Mouse (Mus musculus): Measurements from ENCODE around the gene Vmn1r189. TPM values are rescaled to one million over a fixed set of nuclear protein-coding genes. Genes with fewer than 3 reads are reported as not detected.

Gene Vmn1r189
- total and polyA plus RNA-seq, 2 experiments, result not detected

DNA sequence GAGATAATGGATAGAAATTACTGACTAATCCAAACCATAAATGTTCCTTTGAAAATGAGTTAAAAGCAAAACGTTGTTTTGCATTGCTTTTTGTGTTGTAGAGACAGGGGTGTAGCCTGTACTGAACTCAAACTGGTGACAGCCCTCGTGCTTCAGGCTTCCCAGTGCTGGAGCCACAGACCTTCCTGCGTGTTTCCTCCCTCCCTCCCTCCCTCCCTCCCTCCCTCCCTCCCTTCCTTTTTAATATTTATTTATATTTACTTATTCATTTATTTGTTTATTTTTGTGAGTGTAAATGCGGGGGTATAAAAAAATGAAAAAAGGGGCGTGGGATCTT lies 54.1 kb downstream of the Vmn1r189 start:
- no peak overlapping the region for H3K9ac ChIP-seq (ENCODE audit: low read depth, low read length)
- 16% methylated on average over 5 of the region's 5 CpGs for WGBS
- no peak overlapping the region for H3K27ac ChIP-seq (replicated peaks; ENCODE audit: insufficient read depth, low read depth, low read length)
- H3K4me1 ChIP-seq (ENCODE audit: control insufficient read depth, insufficient read depth, low read length), result peaks cover 5% of the 10 kb centered on the region; the same call in 1 of the 2 replicates
- no peak for TF ChIP-seq POLR2A (IDR thresholded peaks at IDR 0.05; ENCODE audit: extremely low read depth, insufficient read depth, low read length)
- TF ChIP-seq CTCF (IDR thresholded peaks at IDR 0.05; ENCODE audit: low read depth, low read length), result no peak
- no peaks in the 10 kb centered on the region for H3K36me3 ChIP-seq (ENCODE audit: control insufficient read depth, insufficient read depth, low read length)
- DNase-seq (ENCODE audit: extremely low read depth, low read depth, low spot score), result no peak
- no peak overlapping the region for H3K4me3 ChIP-seq (ENCODE audit: insufficient read depth, low read depth, low read length)
- no peaks in the 10 kb centered on the region for H3K79me2 ChIP-seq (ENCODE audit: control insufficient read depth, insufficient read depth, low read length)
- no peaks in the 10 kb centered on the region for H3K27me3 ChIP-seq (ENCODE audit: control insufficient read depth, insufficient read depth, low read length)

- Histone ChIP-seq H3K27me3 (ENCODE audit: control insufficient read depth, insufficient read depth, low read length) (no peaks in the 10 kb centered on the region), H3K4me3 (ENCODE audit: insufficient read depth, low read depth, low read length) (peak overlapping the region; percentile 47), H3K79me2 (ENCODE audit: control insufficient read depth, insufficient read depth, low read length) (no peaks in the 10 kb centered on the region), H3K4me1 (ENCODE audit: control insufficient read depth, insufficient read depth, low read length) (peaks cover 5% of the 10 kb centered on the region; the same call in 1 of the 2 replicates), H3K36me3 (ENCODE audit: control insufficient read depth, insufficient read depth, low read length) (no peaks in the 10 kb centered on the region), H3K9ac (ENCODE audit: low read depth, low read length) (peak overlapping the region; percentile 37), H3K27ac (replicated peaks; ENCODE audit: insufficient read depth, low read depth, low read length) (0 out of 2 replicates have a peak overlapping the region, but pooled peaks have one; percentile 8)
- peak; percentile 73 for DNase-seq (ENCODE audit: extremely low read depth, low read depth, low spot score)
- TF ChIP-seq POLR2A (IDR thresholded peaks at IDR 0.05; ENCODE audit: extremely low read depth, insufficient read depth, low read length) (no peak), CTCF (IDR thresholded peaks at IDR 0.05; ENCODE audit: low read depth, low read length) (peak; percentile 77)
- WGBS, result under 1% methylated on average over 52 of the region's 52 CpGs
Measured at GRCm38 (mm10) chr13:22050591-22051522, 54.8 kb downstream of the Vmn1r189 start.

Other genes starting within 250 kb of the Vmn1r189 start
- gene Zfp184, start 160.7 kb downstream of the Vmn1r189 start, total RNA-seq (2014; rRNA removed), result 0.18 and 0.60 TPM in 2 replicates
- 0.07 and 0.11 TPM in 2 replicates for gene Zfp184, start 160.7 kb downstream of the Vmn1r189 start, polyA plus RNA-seq (2012; rRNA removed)
- not detected in 2 replicates for gene Pom121l2, start 124.6 kb downstream of the Vmn1r189 start, total RNA-seq (2014; rRNA removed)
- not detected in 2 replicates for gene Pom121l2, start 124.6 kb downstream of the Vmn1r189 start, polyA plus RNA-seq (2012; rRNA removed)
- not detected in 2 replicates for gene Prss16, start 96.1 kb downstream of the Vmn1r189 start, total RNA-seq (2014; rRNA removed)
- 0.12 TPM in 1 of 2 replicates, not detected in the other for gene Prss16, start 96.1 kb downstream of the Vmn1r189 start, polyA plus RNA-seq (2012; rRNA removed)
- gene Hist1h2ah, start 70.3 kb downstream of the Vmn1r189 start, total RNA-seq (2014; rRNA removed), result 1.8 and 2.6 TPM in 2 replicates
- not detected in 2 replicates for gene Hist1h2ah, start 70.3 kb downstream of the Vmn1r189 start, polyA plus RNA-seq (2012; rRNA removed)
- gene Hist1h2bk, start 70.0 kb downstream of the Vmn1r189 start, total RNA-seq (2014; rRNA removed), result 15.6 and 28.1 TPM in 2 replicates
- gene Hist1h2bk, start 70.0 kb downstream of the Vmn1r189 start, polyA plus RNA-seq (2012; rRNA removed), result 0.46 and 0.48 TPM in 2 replicates
- gene Hist1h4i, start 64.5 kb downstream of the Vmn1r189 start, total RNA-seq (2014; rRNA removed), result 6.8 and 9.2 TPM in 2 replicates
- 5.2 and 12.3 TPM in 2 replicates for gene Hist1h4i, start 64.5 kb downstream of the Vmn1r189 start, polyA plus RNA-seq (2012; rRNA removed)
- 11.1 and 22.4 TPM in 2 replicates for gene Hist1h2ag, start 62.9 kb downstream of the Vmn1r189 start, total RNA-seq (2014; rRNA removed)
- gene Hist1h2ag, start 62.9 kb downstream of the Vmn1r189 start, polyA plus RNA-seq (2012; rRNA removed), result 0.55 TPM in 1 of 2 replicates, not detected in the other
- gene Hist1h2bj, start 62.6 kb downstream of the Vmn1r189 start, total RNA-seq (2014; rRNA removed), result 10.7 and 16.8 TPM in 2 replicates
- 0.29 TPM in 1 of 2 replicates, not detected in the other for gene Hist1h2bj, start 62.6 kb downstream of the Vmn1r189 start, polyA plus RNA-seq (2012; rRNA removed)
- gene Vmn1r188, start 21.4 kb downstream of the Vmn1r189 start, total RNA-seq (2014; rRNA removed), result not detected in 2 replicates
- not detected in 2 replicates for gene Vmn1r188, start 21.4 kb downstream of the Vmn1r189 start, polyA plus RNA-seq (2012; rRNA removed)
- gene Vmn1r191, start 78.1 kb upstream of the Vmn1r189 start, total RNA-seq (2014; rRNA removed), result not detected in 2 replicates
- not detected in 2 replicates for gene Vmn1r191, start 78.1 kb upstream of the Vmn1r189 start, polyA plus RNA-seq (2012; rRNA removed)
- gene Vmn1r192, start 85.3 kb upstream of the Vmn1r189 start, total RNA-seq (2014; rRNA removed), result not detected in 2 replicates
- gene Vmn1r192, start 85.3 kb upstream of the Vmn1r189 start, polyA plus RNA-seq (2012; rRNA removed), result not detected in 2 replicates
- gene Vmn1r193, start 117.3 kb upstream of the Vmn1r189 start, total RNA-seq (2014; rRNA removed), result not detected in 2 replicates
- not detected in 2 replicates for gene Vmn1r193, start 117.3 kb upstream of the Vmn1r189 start, polyA plus RNA-seq (2012; rRNA removed)
- not detected in 2 replicates for gene Vmn1r194, start 138.4 kb upstream of the Vmn1r189 start, total RNA-seq (2014; rRNA removed)
- gene Vmn1r194, start 138.4 kb upstream of the Vmn1r189 start, polyA plus RNA-seq (2012; rRNA removed), result not detected in 2 replicates
- gene Vmn1r195, start 164.7 kb upstream of the Vmn1r189 start, total RNA-seq (2014; rRNA removed), result not detected in 2 replicates
- gene Vmn1r195, start 164.7 kb upstream of the Vmn1r189 start, polyA plus RNA-seq (2012; rRNA removed), result not detected in 2 replicates
- not detected in 2 replicates for gene Vmn1r196, start 184.1 kb upstream of the Vmn1r189 start, total RNA-seq (2014; rRNA removed)
- gene Vmn1r196, start 184.1 kb upstream of the Vmn1r189 start, polyA plus RNA-seq (2012; rRNA removed), result not detected in 2 replicates
- not detected in 2 replicates for gene Vmn1r197, start 218.8 kb upstream of the Vmn1r189 start, total RNA-seq (2014; rRNA removed)
- not detected in 2 replicates for gene Vmn1r197, start 218.8 kb upstream of the Vmn1r189 start, polyA plus RNA-seq (2012; rRNA removed)
- not detected in 2 replicates for gene Vmn1r198, start 244.5 kb upstream of the Vmn1r189 start, total RNA-seq (2014; rRNA removed)
- gene Vmn1r198, start 244.5 kb upstream of the Vmn1r189 start, polyA plus RNA-seq (2012; rRNA removed), result not detected in 2 replicates